Mouse (Mus musculus) left cerebral cortex, adult 6 months (tissue): ENCODE results near the gene Ptrh1. TPM values are rescaled to one million over a fixed set of nuclear protein-coding genes. Genes with fewer than 3 reads are reported as not detected.

Experiments used
- long read RNA-seq, 2 experiments: library from polyadenylated mRNA; unstranded; transcript quantifications; one replicate each; pipeline ENCODE4 v2.0.0; 2019 to 2020
- polyA plus RNA-seq: library from polyadenylated mRNA; unstranded; fragments of <200 nt; fragmentation: Nextera tagmentation; gene quantifications from 2 replicates; pipeline ENCODE4 v1.2.3, GENCODE M21; 2021

Gene Ptrh1
- 8.6 and 10.8 TPM in 2 replicates for polyA plus RNA-seq
- long read RNA-seq, experiment 1, transcript Ptrh1-201 (5 exons, 952 nt): major isoform, 5 of 8 reads
- long read RNA-seq, experiment 1, partial matches to known transcripts: 0 of 8 reads
- long read RNA-seq, experiment 1, other reads (novel, unspliced or antisense): 3 of 8 reads
- long read RNA-seq, experiment 2, partial matches to known transcripts: 1 of 8 reads
- long read RNA-seq, experiment 2, other reads (novel, unspliced or antisense): 3 of 8 reads

GRCm38 (mm10) chr2:32775359-32776074 lies at the start of gene Ptrh1, which contains the start of gene Ttc16:
Gene Ptrh1 (plus strand): TSS chr2:32775786.
Gene Ttc16 (minus strand): TSS chr2:32775633.

GRCm38 (mm10) chr2:32740916-32741272 lies 34.7 kb upstream of the Ptrh1 start, which contains the start of gene 6330409D20Rik:
Gene 6330409D20Rik (minus strand): TSS chr2:32741016.

GRCm38 (mm10) chr2:32757056-32757845 lies 18.3 kb upstream of the Ptrh1 start, which contains the start of gene Tor2a:
Gene Tor2a (plus strand): TSS chr2:32757234.

DNA sequence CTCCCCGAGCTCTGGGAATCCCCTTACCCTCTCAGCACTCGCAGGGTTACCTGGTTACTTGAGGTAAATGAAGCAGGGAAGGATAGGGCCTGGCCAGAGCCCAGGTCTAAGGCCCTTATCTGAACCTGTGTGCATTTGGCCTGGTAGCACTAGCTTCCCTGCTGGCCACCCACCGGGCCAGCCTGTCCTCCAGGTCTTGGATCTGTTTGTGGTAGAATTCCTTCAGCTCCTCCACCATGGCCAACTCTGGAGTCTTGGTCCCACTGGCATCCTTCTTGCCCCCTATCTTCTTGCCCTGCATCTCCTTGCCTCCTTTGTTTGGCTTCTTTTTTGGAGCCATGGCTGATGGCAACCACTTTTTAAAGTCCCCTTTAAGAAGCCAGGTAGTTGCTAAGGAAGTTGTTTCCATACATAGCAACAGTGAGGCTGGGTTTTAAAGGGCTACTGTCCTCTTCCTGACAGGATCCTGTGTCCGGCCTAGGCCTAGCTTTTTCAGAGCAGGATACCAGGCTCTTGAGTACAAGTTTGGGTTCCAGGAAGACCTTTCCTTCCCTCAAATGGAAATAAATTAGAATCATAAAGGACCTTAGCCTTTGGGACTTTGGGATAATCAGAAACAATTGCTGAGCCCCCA lies 8.6 kb downstream of the Ptrh1 start, which contains the start of gene Cfap157:
Gene Cfap157 (minus strand): TSS at position 381 of the 634 bp plus-strand sequence.

Other genes starting within 250 kb of the Ptrh1 start
- gene Fam102a, start 240.5 kb upstream of the Ptrh1 start, polyA plus RNA-seq: 11.8 and 47.4 TPM in 2 replicates
- gene Dpm2, start 204.9 kb upstream of the Ptrh1 start, polyA plus RNA-seq: 158 and 169 TPM in 2 replicates
- 1.8 and 2.5 TPM in 2 replicates for gene Pip5kl1, start 201.0 kb upstream of the Ptrh1 start, polyA plus RNA-seq
- 0.82 and 1.0 TPM in 2 replicates for gene 9430097D07Rik, start 200.1 kb upstream of the Ptrh1 start, polyA plus RNA-seq
- gene St6galnac4, start 188.7 kb upstream of the Ptrh1 start, polyA plus RNA-seq: 30.9 and 36.6 TPM in 2 replicates
- 13.3 and 40.6 TPM in 2 replicates for gene St6galnac6, start 176.1 kb upstream of the Ptrh1 start, polyA plus RNA-seq
- 112 and 131 TPM in 2 replicates for gene Ak1, start 154.0 kb upstream of the Ptrh1 start, polyA plus RNA-seq
- 10.8 and 14.2 TPM in 2 replicates for gene Eng, start 129.2 kb upstream of the Ptrh1 start, polyA plus RNA-seq
- 5.1 TPM in 2 replicates for gene Fpgs, start 71.6 kb upstream of the Ptrh1 start, polyA plus RNA-seq
- 12.2 and 25.6 TPM in 2 replicates for gene Cdk9, start 62.7 kb upstream of the Ptrh1 start, polyA plus RNA-seq
- gene Sh2d3c, start 54.7 kb upstream of the Ptrh1 start, polyA plus RNA-seq: 27.0 and 43.2 TPM in 2 replicates
- 0.85 and 1.3 TPM in 2 replicates for gene 6330409D20Rik, start 34.8 kb upstream of the Ptrh1 start, polyA plus RNA-seq
- gene Tor2a, start 18.6 kb upstream of the Ptrh1 start, polyA plus RNA-seq: 41.4 and 45.7 TPM in 2 replicates
- gene Ttc16, start 153 bp upstream of the Ptrh1 start, polyA plus RNA-seq: 0.25 and 0.26 TPM in 2 replicates
- gene Cfap157, start 8.6 kb downstream of the Ptrh1 start, polyA plus RNA-seq: 0.51 and 1.0 TPM in 2 replicates
- 332 and 465 TPM in 2 replicates for gene Stxbp1, start 71.5 kb downstream of the Ptrh1 start, polyA plus RNA-seq
- 3.1 and 7.2 TPM in 2 replicates for gene Fam129b, start 100.3 kb downstream of the Ptrh1 start, polyA plus RNA-seq
- gene Rpl12, start 185.8 kb downstream of the Ptrh1 start, polyA plus RNA-seq: 450 and 664 TPM in 2 replicates
- 7.6 and 9.0 TPM in 2 replicates for gene Lrsam1, start 185.8 kb downstream of the Ptrh1 start, polyA plus RNA-seq
- gene Slc2a8, start 206.3 kb downstream of the Ptrh1 start, polyA plus RNA-seq: 26.6 and 29.5 TPM in 2 replicates